Mouse (Mus musculus) liver, adult 2 months (tissue): Measurements from ENCODE around the gene Noct.

ENCODE experiments used
- CTCF ChIP-seq: fragments of 200-500 bp; IDR thresholded peaks from 2 replicates; pipeline ENCODE4 v1.5.1; 2011; ENCODE audit warnings: low read depth, low read length, control low read depth
- POLR2A ChIP-seq: fragments of 200-500 bp; IDR thresholded peaks from 2 replicates; pipeline ENCODE4 v1.6.1; 2011; ENCODE audit warnings: low read length, control low read depth; ENCODE audit not compliant: insufficient read depth; ENCODE audit errors: extremely low read depth

- TF ChIP-seq POLR2A (no peak), CTCF (no peak)
Measured at GRCm38 (mm10) chr3:51230146-51230835, 6.0 kb downstream of the Noct start.
